Mouse (Mus musculus): ENCODE data around the gene Rassf2. TPM values are rescaled to one million over a fixed set of nuclear protein-coding genes. Genes with fewer than 3 reads are reported as not detected.

Rassf2 gene
- polyA plus RNA-seq, 1 experiment from 2014 or later = 12.0 TPM

- no peak overlapping the region for H3K4me3 ChIP-seq (ENCODE audit: low read depth, low read length)
- DNase-seq (ENCODE audit: low spot score) (no peak), ATAC-seq (replicated peaks; ENCODE audit: low FRiP score, low TSS enrichment, low read depth) (no peak)
- 0 out of 2 replicates have a peak, but pooled peaks cover 3% of the 10 kb centered on the region for H3K4me1 ChIP-seq (replicated peaks; ENCODE audit: control insufficient read depth, insufficient read depth, low read length)
- H3K27ac ChIP-seq (ENCODE audit: low read depth) = no peak overlapping the region
- no peaks in the 10 kb centered on the region for H3K36me3 ChIP-seq (ENCODE audit: control insufficient read depth, insufficient read depth, low read length)
- no peaks in the 10 kb centered on the region for H3K9me3 ChIP-seq (ENCODE audit: control insufficient read depth, low read length)
- WGBS = 72% methylated on average over 8 of the region's 8 CpGs
- H3K9ac ChIP-seq (ENCODE audit: low read length) = no peak overlapping the region
- H3K4me2 ChIP-seq (ENCODE audit: low read length) = no peak overlapping the region
- 0 out of 2 replicates have a peak, but pooled peaks cover 2% of the 10 kb centered on the region for H3K27me3 ChIP-seq (replicated peaks; ENCODE audit: control insufficient read depth, insufficient read depth, low read length)
Observed at GRCm38 (mm10) chr2:131945225-131945624, 84.8 kb downstream of the Rassf2 start.

- no peak overlapping the region for H3K27ac ChIP-seq (ENCODE audit: low read depth)
- 27% methylated on average over 1 of the region's 1 CpGs for WGBS
- no peak overlapping the region for H3K9ac ChIP-seq (ENCODE audit: low read length)
- ATAC-seq (replicated peaks; ENCODE audit: low FRiP score, low TSS enrichment, low read depth) = no peak
- H3K27me3 ChIP-seq (replicated peaks; ENCODE audit: control insufficient read depth, insufficient read depth, low read length) = no peaks in the 10 kb centered on the region
- H3K4me3 ChIP-seq (ENCODE audit: low read depth, low read length) = no peak overlapping the region
- DNase-seq (ENCODE audit: low spot score) = no peak
- no peak overlapping the region for H3K4me2 ChIP-seq (ENCODE audit: low read length)
- H3K4me1 ChIP-seq (replicated peaks; ENCODE audit: control insufficient read depth, insufficient read depth, low read length) = 0 out of 2 replicates have a peak, but pooled peaks cover 3% of the 10 kb centered on the region
- H3K9me3 ChIP-seq (ENCODE audit: control insufficient read depth, low read length) = no peaks in the 10 kb centered on the region
- H3K36me3 ChIP-seq (ENCODE audit: control insufficient read depth, insufficient read depth, low read length) = no peaks in the 10 kb centered on the region
Observed at GRCm38 (mm10) chr2:131944370-131944769, 85.7 kb downstream of the Rassf2 start.

- H3K27me3 ChIP-seq (replicated peaks; ENCODE audit: control insufficient read depth, insufficient read depth, low read length) = no peaks in the 10 kb centered on the region
- H3K27ac ChIP-seq (ENCODE audit: low read depth) = no peak overlapping the region
- 81% methylated on average over 6 of the region's 6 CpGs for WGBS
- no peaks in the 10 kb centered on the region for H3K4me1 ChIP-seq (replicated peaks; ENCODE audit: control insufficient read depth, insufficient read depth, low read length)
- H3K9me3 ChIP-seq (ENCODE audit: control insufficient read depth, low read length) = no peaks in the 10 kb centered on the region
- H3K4me2 ChIP-seq (ENCODE audit: low read length) = no peak overlapping the region
- no peak overlapping the region for H3K4me3 ChIP-seq (ENCODE audit: low read depth, low read length)
- H3K36me3 ChIP-seq (ENCODE audit: control insufficient read depth, insufficient read depth, low read length) = peaks cover 9% of the 10 kb centered on the region; the same call in 1 of the 2 replicates
- DNase-seq (ENCODE audit: low spot score) (no peak), ATAC-seq (replicated peaks; ENCODE audit: low FRiP score, low TSS enrichment, low read depth) (no peak)
- H3K9ac ChIP-seq (ENCODE audit: low read length) = no peak overlapping the region
Observed at GRCm38 (mm10) chr2:131941501-131941900, 88.6 kb downstream of the Rassf2 start.

GRCm38 (mm10) chr2:131940506-131940905 lies 89.6 kb downstream of the Rassf2 start:
- 79% methylated on average over 3 of the region's 3 CpGs for WGBS
- Histone ChIP-seq H3K27me3 (replicated peaks; ENCODE audit: control insufficient read depth, insufficient read depth, low read length) (no peaks in the 10 kb centered on the region), H3K4me3 (ENCODE audit: low read depth, low read length) (no peak overlapping the region), H3K27ac (ENCODE audit: low read depth) (no peak overlapping the region), H3K36me3 (ENCODE audit: control insufficient read depth, insufficient read depth, low read length) (peaks cover 11% of the 10 kb centered on the region; the same call in 1 of the 2 replicates), H3K9ac (ENCODE audit: low read length) (no peak overlapping the region), H3K4me2 (ENCODE audit: low read length) (no peak overlapping the region), H3K4me1 (replicated peaks; ENCODE audit: control insufficient read depth, insufficient read depth, low read length) (no peaks in the 10 kb centered on the region), H3K9me3 (ENCODE audit: control insufficient read depth, low read length) (no peaks in the 10 kb centered on the region)
- ATAC-seq (replicated peaks; ENCODE audit: low FRiP score, low TSS enrichment, low read depth) (no peak), DNase-seq (ENCODE audit: low spot score) (no peak)

Other genes starting within 250 kb of the Rassf2 start
- gene Erv3, start 170.5 kb downstream of the Rassf2 start, polyA plus RNA-seq (2014; fragmentation: Nextera tagmentation; extraction: Ambion mirVana) = not detected in 2 replicates
- 41.3 and 43.0 TPM in 2 replicates for gene Prnp, start 120.3 kb downstream of the Rassf2 start, polyA plus RNA-seq (2014; fragmentation: Nextera tagmentation; extraction: Ambion mirVana)
- not detected in 2 replicates for gene Prn, start 120.3 kb downstream of the Rassf2 start, polyA plus RNA-seq (2014; fragmentation: Nextera tagmentation; extraction: Ambion mirVana)
- gene Prnd, start 79.4 kb downstream of the Rassf2 start, polyA plus RNA-seq (2014; fragmentation: Nextera tagmentation; extraction: Ambion mirVana) = 43.0 and 47.8 TPM in 2 replicates
- 13.9 and 17.4 TPM in 2 replicates for gene Slc23a2, start 114.8 kb upstream of the Rassf2 start, polyA plus RNA-seq (2014; fragmentation: Nextera tagmentation; extraction: Ambion mirVana)
- gene Tmem230, start 217.5 kb upstream of the Rassf2 start, polyA plus RNA-seq (2014; fragmentation: Nextera tagmentation; extraction: Ambion mirVana) = 36.0 and 36.4 TPM in 2 replicates
- 296 and 298 TPM in 2 replicates for gene Pcna, start 223.1 kb upstream of the Rassf2 start, polyA plus RNA-seq (2014; fragmentation: Nextera tagmentation; extraction: Ambion mirVana)
- gene Cds2, start 232.9 kb upstream of the Rassf2 start, polyA plus RNA-seq (2014; fragmentation: Nextera tagmentation; extraction: Ambion mirVana) = 21.3 and 22.5 TPM in 2 replicates

All from intestine, embryonic 14.5 days (tissue).